Mouse (Mus musculus): Measurements from ENCODE around the gene Asrgl1.

DNA sequence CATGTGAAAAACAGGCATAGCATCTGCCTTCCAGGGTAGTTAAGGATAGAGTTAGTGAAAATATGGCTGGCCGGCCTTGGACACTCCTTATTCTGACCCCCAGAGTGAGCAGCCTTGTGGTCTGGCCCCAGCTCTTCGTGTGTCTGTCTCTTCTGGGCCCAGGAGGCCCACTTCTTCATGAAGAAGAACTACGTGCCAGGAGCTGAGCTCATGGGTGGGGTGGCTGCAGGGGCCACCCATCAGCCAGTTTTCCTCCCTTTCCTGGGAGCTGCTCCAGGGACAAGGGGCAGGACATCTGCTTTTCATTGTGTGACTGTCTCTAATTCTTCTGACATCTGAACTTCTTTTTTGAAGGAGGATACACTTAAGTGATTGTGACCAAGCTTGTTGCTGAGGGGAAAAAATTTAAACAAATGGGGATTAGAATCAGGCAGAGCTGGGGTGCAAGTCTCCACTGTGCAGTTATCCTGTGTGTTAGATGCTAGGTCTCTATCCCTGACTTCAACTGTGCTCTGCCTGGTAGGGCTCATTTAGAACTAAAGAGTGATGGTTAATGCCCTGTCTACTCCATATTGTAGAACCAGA is 30.2 kb downstream of the Asrgl1 start:
- TF ChIP-seq CTCF (IDR thresholded peaks at IDR 0.05; ENCODE audit: low read depth, low read length) (no peak), TAL1 (conservative IDR thresholded peaks at IDR 0.05; ENCODE audit: low read depth, low read length) (no peak)
